Mouse (Mus musculus): ENCODE measurements around the gene Zcchc24. TPM values are rescaled to one million over a fixed set of nuclear protein-coding genes. Genes with fewer than 3 reads are reported as not detected.

The Zcchc24 gene
- polyA plus RNA-seq, 1 experiment from 2014 or later: 19.5 TPM

GRCm38 (mm10) chr14:25686983-25687901, 81.6 kb downstream of the Zcchc24 start:
- ATAC-seq (replicated peaks; ENCODE audit: extremely low read depth, insufficient read depth, low FRiP score): peak; percentile 92
- no peaks in the 10 kb centered on the region for H3K36me3 ChIP-seq (ENCODE audit: control insufficient read depth, insufficient read depth)
- H3K4me3 ChIP-seq (ENCODE audit: low read length): no peak overlapping the region
- 54% methylated on average over 10 of the region's 10 CpGs for WGBS
- H3K9ac ChIP-seq (ENCODE audit: low read length): peak overlapping the region; percentile 7
- H3K9me3 ChIP-seq (replicated peaks; ENCODE audit: control insufficient read depth, low read length): no peaks in the 10 kb centered on the region
- H3K4me2 ChIP-seq (ENCODE audit: low read depth, low read length): no peak overlapping the region
- peak overlapping the region; percentile 97 for H3K27ac ChIP-seq (ENCODE audit: low read length)
- H3K4me1 ChIP-seq (ENCODE audit: control insufficient read depth, insufficient read depth, low read length): peaks cover 23% of the 10 kb centered on the region
- no peaks in the 10 kb centered on the region for H3K27me3 ChIP-seq (ENCODE audit: control insufficient read depth, insufficient read depth, low read length)

DNA sequence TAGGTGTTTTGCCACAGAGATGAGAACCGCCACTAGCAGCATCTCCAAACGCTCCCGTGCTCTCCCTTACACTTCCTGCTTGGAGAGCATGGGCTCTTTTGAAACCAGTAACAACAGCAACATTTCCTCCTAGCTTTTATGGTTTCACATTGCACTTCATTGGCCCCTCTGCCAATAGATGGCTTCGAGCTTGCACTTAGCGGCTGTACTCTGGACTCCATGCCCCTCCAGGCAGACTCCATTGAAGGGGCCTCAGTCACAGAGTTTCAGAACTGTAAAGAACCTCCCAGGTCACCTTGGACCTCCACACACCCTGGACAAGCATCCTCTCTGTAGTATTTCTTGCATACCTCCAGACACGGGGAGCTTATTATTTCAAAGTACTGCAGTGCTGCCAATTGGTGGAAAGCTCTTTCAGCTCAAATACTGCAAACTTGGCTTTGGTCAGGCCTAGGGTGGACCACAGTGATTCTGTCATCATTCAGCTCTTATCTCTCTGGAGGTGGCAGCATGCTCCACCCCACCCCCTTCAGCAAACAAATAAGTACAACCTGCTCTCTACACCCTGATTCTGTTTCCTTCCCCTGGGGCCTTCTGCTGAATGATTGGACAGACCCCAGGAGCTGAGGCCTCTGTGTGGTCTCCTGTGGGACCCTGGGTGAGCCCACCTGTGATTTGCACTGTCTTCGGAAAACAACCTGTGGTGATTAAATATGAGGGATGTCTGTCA, 82.5 kb downstream of the Zcchc24 start:
- Histone ChIP-seq H3K9ac (ENCODE audit: low read length) (peak overlapping the region; percentile 25; the same call in 1 of the 2 replicates), H3K4me3 (ENCODE audit: low read length) (no peak overlapping the region), H3K4me1 (ENCODE audit: control insufficient read depth, insufficient read depth, low read length) (peaks cover 23% of the 10 kb centered on the region), H3K9me3 (replicated peaks; ENCODE audit: control insufficient read depth, low read length) (no peaks in the 10 kb centered on the region), H3K27ac (ENCODE audit: low read length) (peak overlapping the region; percentile 97), H3K4me2 (ENCODE audit: low read depth, low read length) (no peak overlapping the region), H3K27me3 (ENCODE audit: control insufficient read depth, insufficient read depth, low read length) (no peaks in the 10 kb centered on the region), H3K36me3 (ENCODE audit: control insufficient read depth, insufficient read depth) (no peaks in the 10 kb centered on the region)
- WGBS: 58% methylated on average over 7 of the region's 7 CpGs
- peak; percentile 49 for ATAC-seq (replicated peaks; ENCODE audit: extremely low read depth, insufficient read depth, low FRiP score)

GRCm38 (mm10) chr14:25682020-25682419, 86.8 kb downstream of the Zcchc24 start:
- ATAC-seq (replicated peaks; ENCODE audit: extremely low read depth, insufficient read depth, low FRiP score): no peak
- Histone ChIP-seq H3K4me1 (ENCODE audit: control insufficient read depth, insufficient read depth, low read length) (peaks cover 12% of the 10 kb centered on the region), H3K9me3 (replicated peaks; ENCODE audit: control insufficient read depth, low read length) (no peaks in the 10 kb centered on the region), H3K4me3 (ENCODE audit: low read length) (no peak overlapping the region), H3K27ac (ENCODE audit: low read length) (no peak overlapping the region), H3K36me3 (ENCODE audit: control insufficient read depth, insufficient read depth) (no peaks in the 10 kb centered on the region), H3K27me3 (ENCODE audit: control insufficient read depth, insufficient read depth, low read length) (no peaks in the 10 kb centered on the region), H3K4me2 (ENCODE audit: low read depth, low read length) (no peak overlapping the region), H3K9ac (ENCODE audit: low read length) (no peak overlapping the region)
- 66% methylated on average over 6 of the region's 6 CpGs for WGBS

- Histone ChIP-seq H3K27me3 (ENCODE audit: control insufficient read depth, insufficient read depth, low read length) (no peaks in the 10 kb centered on the region), H3K9ac (ENCODE audit: low read length) (no peak overlapping the region)
- ATAC-seq (replicated peaks; ENCODE audit: extremely low read depth, insufficient read depth, low FRiP score): no peak
Measured at GRCm38 (mm10) chr14:25679625-25680024, 89.2 kb downstream of the Zcchc24 start.

GRCm38 (mm10) chr14:25667587-25667986, 101.3 kb downstream of the Zcchc24 start:
- H3K36me3 ChIP-seq (ENCODE audit: control insufficient read depth, insufficient read depth): peaks cover 15% of the 10 kb centered on the region
- H3K27ac ChIP-seq (ENCODE audit: low read length): peak overlapping the region; percentile 88
- no peak overlapping the region for H3K9ac ChIP-seq (ENCODE audit: low read length)
- peaks cover 28% of the 10 kb centered on the region for H3K4me1 ChIP-seq (ENCODE audit: control insufficient read depth, insufficient read depth, low read length)
- H3K27me3 ChIP-seq (ENCODE audit: control insufficient read depth, insufficient read depth, low read length): no peaks in the 10 kb centered on the region
- no peak for ATAC-seq (replicated peaks; ENCODE audit: extremely low read depth, insufficient read depth, low FRiP score)
- no peak overlapping the region for H3K4me3 ChIP-seq (ENCODE audit: low read length)
- 34% methylated on average over 3 of the region's 3 CpGs for WGBS
- H3K4me2 ChIP-seq (ENCODE audit: low read depth, low read length): no peak overlapping the region
- no peaks in the 10 kb centered on the region for H3K9me3 ChIP-seq (replicated peaks; ENCODE audit: control insufficient read depth, low read length)

More at GRCm38 (mm10) chr14:25679625-25680024, 89.2 kb downstream of the Zcchc24 start:
- H3K4me1 ChIP-seq (ENCODE audit: control insufficient read depth, insufficient read depth, low read length): no peaks in the 10 kb centered on the region
- no peaks in the 10 kb centered on the region for H3K9me3 ChIP-seq (replicated peaks; ENCODE audit: control insufficient read depth, low read length)
- H3K4me3 ChIP-seq (ENCODE audit: low read length): no peak overlapping the region
- H3K27ac ChIP-seq (ENCODE audit: low read length): no peak overlapping the region
- no peaks in the 10 kb centered on the region for H3K36me3 ChIP-seq (ENCODE audit: control insufficient read depth, insufficient read depth)
- no peak overlapping the region for H3K4me2 ChIP-seq (ENCODE audit: low read depth, low read length)
- 63% methylated on average over 7 of the region's 7 CpGs for WGBS

DNA sequence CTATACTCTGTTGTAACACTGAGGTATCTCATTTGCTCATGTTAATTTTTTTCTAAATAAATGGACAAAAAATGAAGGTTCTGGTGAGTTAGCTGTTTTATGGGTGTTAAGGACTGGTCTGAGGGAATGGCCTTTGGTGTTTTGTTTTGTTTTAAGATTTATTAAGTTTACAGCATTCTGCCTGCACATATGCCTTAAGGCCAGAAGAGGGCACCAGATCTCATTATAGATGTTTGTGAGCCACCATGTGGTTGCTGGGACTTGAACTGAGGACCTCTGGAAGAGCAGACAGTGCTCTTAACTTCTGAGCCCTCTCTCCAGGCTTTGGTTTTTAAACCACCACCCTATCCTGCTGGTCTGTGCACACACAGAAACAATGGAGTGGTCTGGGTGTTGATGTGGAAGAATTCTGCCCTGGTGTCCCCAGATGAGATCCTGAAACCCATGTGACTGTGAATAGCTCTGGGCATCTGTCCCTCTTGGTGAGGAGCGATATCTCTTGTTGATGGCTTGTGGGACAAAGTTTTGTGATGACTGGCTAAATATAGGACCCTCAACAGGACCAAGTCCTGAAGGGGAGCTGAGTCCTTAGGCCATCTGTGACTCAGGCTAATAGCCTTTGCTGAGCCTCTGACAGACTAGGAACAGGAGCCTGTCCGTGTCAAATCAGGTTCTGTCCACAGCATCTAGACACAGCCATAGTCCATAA, 102.0 kb downstream of the Zcchc24 start:
- ATAC-seq (replicated peaks; ENCODE audit: extremely low read depth, insufficient read depth, low FRiP score): peak; percentile 82
- H3K9ac ChIP-seq (ENCODE audit: low read length): no peak overlapping the region

DNA sequence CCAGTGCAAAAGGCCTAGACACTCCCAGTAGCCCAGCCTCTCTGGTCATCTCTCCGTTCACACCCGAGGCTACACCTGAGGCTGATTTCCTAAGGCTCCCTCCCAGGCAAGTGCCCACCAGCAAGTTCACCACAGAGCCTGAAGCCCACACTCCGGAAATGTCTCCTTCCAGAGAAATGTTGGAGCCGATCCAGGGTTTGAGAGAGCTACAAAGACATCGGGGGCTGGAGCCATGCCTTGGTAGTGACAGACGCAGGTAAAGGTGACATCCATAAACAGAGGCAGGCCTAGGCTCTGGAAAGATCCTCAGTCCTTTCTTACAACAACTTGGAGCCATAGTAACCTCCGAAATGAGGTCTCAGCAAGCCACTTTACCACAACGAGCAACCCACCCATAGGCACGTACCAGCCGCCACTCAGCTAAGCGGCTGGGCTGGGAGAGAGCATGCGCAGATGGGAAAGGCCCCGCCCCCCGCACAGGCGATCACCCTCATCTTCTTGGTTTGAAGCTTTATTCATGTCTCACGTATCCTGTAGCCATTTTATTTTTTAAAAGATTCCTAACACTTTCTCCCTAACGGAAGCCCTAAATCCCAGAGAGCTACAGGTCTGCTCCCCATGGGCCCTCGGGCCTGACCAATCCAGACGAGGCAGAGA, 103.4 kb downstream of the Zcchc24 start:
- WGBS: 63% methylated on average over 19 of the region's 19 CpGs
- no peak for ATAC-seq (replicated peaks; ENCODE audit: extremely low read depth, insufficient read depth, low FRiP score)
- H3K4me1 ChIP-seq (ENCODE audit: control insufficient read depth, insufficient read depth, low read length): peaks cover 32% of the 10 kb centered on the region
- no peak overlapping the region for H3K4me2 ChIP-seq (ENCODE audit: low read depth, low read length)
- peaks cover 33% of the 10 kb centered on the region for H3K36me3 ChIP-seq (ENCODE audit: control insufficient read depth, insufficient read depth)
- H3K9me3 ChIP-seq (replicated peaks; ENCODE audit: control insufficient read depth, low read length): no peaks in the 10 kb centered on the region
- no peak overlapping the region for H3K4me3 ChIP-seq (ENCODE audit: low read length)
- peak overlapping the region; percentile 38 for H3K27ac ChIP-seq (ENCODE audit: low read length)
- H3K9ac ChIP-seq (ENCODE audit: low read length): peak overlapping the region; percentile 27; the same call in 1 of the 2 replicates
- no peaks in the 10 kb centered on the region for H3K27me3 ChIP-seq (ENCODE audit: control insufficient read depth, insufficient read depth, low read length)

More for the DNA sequence above, 102.0 kb downstream of the Zcchc24 start:
- peak overlapping the region; percentile 88 for H3K27ac ChIP-seq (ENCODE audit: low read length)
- no peak overlapping the region for H3K4me3 ChIP-seq (ENCODE audit: low read length)
- H3K36me3 ChIP-seq (ENCODE audit: control insufficient read depth, insufficient read depth): peaks cover 22% of the 10 kb centered on the region
- WGBS: 38% methylated on average over 2 of the region's 2 CpGs
- no peaks in the 10 kb centered on the region for H3K9me3 ChIP-seq (replicated peaks; ENCODE audit: control insufficient read depth, low read length)
- H3K4me2 ChIP-seq (ENCODE audit: low read depth, low read length): no peak overlapping the region
- no peaks in the 10 kb centered on the region for H3K27me3 ChIP-seq (ENCODE audit: control insufficient read depth, insufficient read depth, low read length)
- peaks cover 28% of the 10 kb centered on the region for H3K4me1 ChIP-seq (ENCODE audit: control insufficient read depth, insufficient read depth, low read length)

DNA sequence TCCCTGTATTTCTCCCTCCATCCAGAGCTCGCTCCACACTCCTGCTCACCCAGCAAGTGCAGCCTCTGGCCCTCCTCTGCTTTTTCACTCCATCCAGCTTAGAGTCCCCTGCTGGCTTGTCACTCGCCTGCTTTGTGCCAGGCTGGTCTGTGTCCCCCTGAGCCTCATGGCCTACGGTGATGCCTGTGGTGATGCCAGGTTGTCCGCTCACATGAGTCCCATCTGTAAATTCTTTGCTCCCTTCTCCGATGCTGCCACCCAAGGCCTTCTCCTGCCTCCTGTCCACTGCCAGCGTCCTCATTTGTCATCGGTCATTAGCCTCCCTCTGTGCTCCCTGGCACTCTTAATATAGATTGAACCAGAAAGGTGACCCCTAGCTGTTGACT, 104.5 kb downstream of the Zcchc24 start:
- Histone ChIP-seq H3K9me3 (replicated peaks; ENCODE audit: control insufficient read depth, low read length) (no peaks in the 10 kb centered on the region), H3K27ac (ENCODE audit: low read length) (peak overlapping the region; percentile 52), H3K4me3 (ENCODE audit: low read length) (no peak overlapping the region), H3K36me3 (ENCODE audit: control insufficient read depth, insufficient read depth) (peaks cover 41% of the 10 kb centered on the region), H3K4me1 (ENCODE audit: control insufficient read depth, insufficient read depth, low read length) (peaks cover 33% of the 10 kb centered on the region), H3K27me3 (ENCODE audit: control insufficient read depth, insufficient read depth, low read length) (no peaks in the 10 kb centered on the region), H3K9ac (ENCODE audit: low read length) (peak overlapping the region; percentile 44), H3K4me2 (ENCODE audit: low read depth, low read length) (no peak overlapping the region)
- WGBS: 67% methylated on average over 7 of the region's 7 CpGs
- ATAC-seq (replicated peaks; ENCODE audit: extremely low read depth, insufficient read depth, low FRiP score): no peak
